In genomic region chr8:117577883-117578282, GRCm38 (mm10) we compare ENCODE assay signal across 11 mouse cellular contexts.
DNase-seq lines count a peak whose midpoint lies in the region; ATAC-seq lines count a peak whose summit lies in the region.
"Had no signal": no experiment of that assay in that cellular context is flagged by ENCODE, and none has a peak within 500 bp of the region (broad histone marks: within the 10 kb centered on the region; RNA-seq: fewer than 3 reads in every experiment).

No protein-coding gene starts in this region.

- no peak overlapping the region for H3K27ac ChIP-seq in liver, embryonic 11.5 days (ENCODE audit: low read depth, low read length)
- no peak overlapping the region for H3K27ac ChIP-seq in forebrain, embryonic 11.5 days (ENCODE audit: low read depth, low read length)
- H3K27ac ChIP-seq: embryonic facial prominence, embryonic 12.5 days had no signal

- DNase-seq in cerebellum, postnatal 10 days: peak; percentile 44 to 59
- DNase-seq in cerebellum, adult 9-10 months: no peak
- DNase-seq in liver (peak; percentile 17), R1 (ENCODE audit: low read depth, low spot score) (peak; percentile 70)
- DNase-seq in liver, embryonic 11.5 days (ENCODE audit: low spot score): no peak
- peak; percentile 18 for DNase-seq in retina, embryonic 14.5 days (ENCODE audit: low spot score)
- DNase-seq in forebrain, embryonic 11.5 days (ENCODE audit: low spot score): no peak
- DNase-seq in urinary bladder, postnatal 10 days (ENCODE audit: low spot score): no peak
- DNase-seq: adrenal gland, adult 2 months; heart, postnatal 14 days had no signal

- H3K9ac ChIP-seq in liver, embryonic 11.5 days (ENCODE audit: low read depth, low read length): no peak overlapping the region
- no peak overlapping the region for H3K9ac ChIP-seq in forebrain, embryonic 11.5 days (ENCODE audit: low read length)
- H3K9ac ChIP-seq: embryonic facial prominence, embryonic 12.5 days had no signal

- no peaks in the 10 kb centered on the region for H3K9me3 ChIP-seq in liver, embryonic 11.5 days (ENCODE audit: control insufficient read depth, low read length)
- H3K9me3 ChIP-seq in forebrain, embryonic 11.5 days (ENCODE audit: control insufficient read depth, low read length): no peaks in the 10 kb centered on the region
- H3K9me3 ChIP-seq: embryonic facial prominence, embryonic 12.5 days had no signal

- ATAC-seq in liver, embryonic 11.5 days (replicated peaks; ENCODE audit: low FRiP score): no peak
- no peak for ATAC-seq in forebrain, embryonic 11.5 days (replicated peaks; ENCODE audit: low FRiP score)

- no peak overlapping the region for H3K4me2 ChIP-seq in liver, embryonic 11.5 days
- no peak overlapping the region for H3K4me2 ChIP-seq in forebrain, embryonic 11.5 days (ENCODE audit: low read depth, low read length, severe bottlenecking)
- H3K4me2 ChIP-seq: embryonic facial prominence, embryonic 12.5 days had no signal

- H3K27me3 ChIP-seq in liver, embryonic 11.5 days (replicated peaks; ENCODE audit: control insufficient read depth, insufficient read depth, low read length): no peaks in the 10 kb centered on the region
- no peaks in the 10 kb centered on the region for H3K27me3 ChIP-seq in forebrain, embryonic 11.5 days (ENCODE audit: control insufficient read depth, insufficient read depth, low read length)
- H3K27me3 ChIP-seq: embryonic facial prominence, embryonic 12.5 days had no signal

- WGBS in liver, embryonic 11.5 days: 64% methylated on average over 10 of the region's 10 CpGs
- WGBS in forebrain, embryonic 11.5 days: 61% methylated on average over 10 of the region's 10 CpGs

- H3K4me1 ChIP-seq in liver, embryonic 11.5 days (replicated peaks; ENCODE audit: control insufficient read depth, insufficient read depth, low read length): 0 out of 2 replicates have a peak, but pooled peaks cover 3% of the 10 kb centered on the region
- no peaks in the 10 kb centered on the region for H3K4me1 ChIP-seq in forebrain, embryonic 11.5 days (replicated peaks; ENCODE audit: control insufficient read depth, insufficient read depth, low read length)
- H3K4me1 ChIP-seq: embryonic facial prominence, embryonic 12.5 days had no signal

- no peak overlapping the region for H3K4me3 ChIP-seq in liver, embryonic 11.5 days (ENCODE audit: low read depth, low read length)
- H3K4me3 ChIP-seq in forebrain, embryonic 11.5 days (ENCODE audit: low read depth, low read length): no peak overlapping the region
- H3K4me3 ChIP-seq: embryonic facial prominence, embryonic 12.5 days had no signal

- no peaks in the 10 kb centered on the region for H3K36me3 ChIP-seq in liver, embryonic 11.5 days (ENCODE audit: control insufficient read depth, insufficient read depth, low read length)
- H3K36me3 ChIP-seq in forebrain, embryonic 11.5 days (ENCODE audit: control insufficient read depth, insufficient read depth, low read length): no peaks in the 10 kb centered on the region
- H3K36me3 ChIP-seq: embryonic facial prominence, embryonic 12.5 days had no signal

Comparison
In these comparisons a context has a peak if more than half of its experiments do, and no peak if none do; other contexts are left out.
1. DNase-seq: peak in cerebellum, postnatal 10 days (2 of 2), liver (single experiment), R1 (single experiment) and retina, embryonic 14.5 days (single experiment); none in cerebellum, adult 9-10 months (single experiment), liver, embryonic 11.5 days (single experiment), forebrain, embryonic 11.5 days (single experiment) and urinary bladder, postnatal 10 days (single experiment).